Mouse (Mus musculus) stomach, postnatal 0 days (tissue): ENCODE measurements at regions not wholly inside any gene's neighbourhood (a gene's known extent, or its start where the extent isn't known, plus 50 kb on each side); places are given as distances from the start of the nearest gene placed in this dataset.

Experiments used
- CTCF ChIP-seq: IDR thresholded peaks from 2 replicates; pipeline ENCODE4 v1.5.1; 2016; ENCODE audit warnings: antibody characterized with exemption, low read depth, mild to moderate bottlenecking, moderate library complexity
- EP300 ChIP-seq: optimal IDR thresholded peaks from 2 replicates; pipeline ENCODE3; 2016; ENCODE audit warnings: antibody characterized with exemption

- no peak for TF ChIP-seq CTCF
- no peak for TF ChIP-seq EP300
These were observed 323.5 kb upstream of the Adamts9 start for GRCm38 (mm10) chr6:93266826-93267225.
